Mouse (Mus musculus): ENCODE data around the gene Tmem39a.

- TF ChIP-seq CHD1 (IDR thresholded peaks at IDR 0.05; ENCODE audit: low read depth, low read length), result no peak
- no peak for TF ChIP-seq CTCF (IDR thresholded peaks at IDR 0.05 in 2 of 3, conservative IDR thresholded peaks at IDR 0.05 in 1 of 3; ENCODE audit: control insufficient read depth in 1 of 3, insufficient read depth in 1 of 3, low read depth in 2 of 3, low read length in 3 of 3, poor library complexity in 1 of 3, severe bottlenecking in 1 of 3)
- TF ChIP-seq EP300 (IDR thresholded peaks at IDR 0.05; ENCODE audit: low read depth in 1 of 2, low read length in 2 of 2), result no peak
- no peak for TF ChIP-seq MAFK (IDR thresholded peaks at IDR 0.05; ENCODE audit: borderline replicate concordance, low read depth, low read length)
- TF ChIP-seq POLR2A (IDR thresholded peaks at IDR 0.05; ENCODE audit: control insufficient read depth in 1 of 2, insufficient read depth in 1 of 2, low read depth in 1 of 2, low read length in 2 of 2, poor library complexity in 1 of 2), result no peak
- TF ChIP-seq TBP (IDR thresholded peaks at IDR 0.05; ENCODE audit: low read depth, low read length), result no peak
- no peak for TF ChIP-seq POLR2AphosphoS2 (IDR thresholded peaks at IDR 0.05; ENCODE audit: low read length)
- no peak for TF ChIP-seq RCOR1 (IDR thresholded peaks at IDR 0.05; ENCODE audit: low read depth, low read length)
- TF ChIP-seq GATA1 (IDR thresholded peaks at IDR 0.05; ENCODE audit: low read depth, low read length), result peak; percentile 43; the same call in 1 of the 2 replicates
- no peak for TF ChIP-seq MAZ (IDR thresholded peaks at IDR 0.05; ENCODE audit: low read depth, low read length)
- no peak for TF ChIP-seq UBTF (IDR thresholded peaks at IDR 0.05; ENCODE audit: borderline replicate concordance, insufficient read depth, low read depth, low read length)
These were observed 9.7 kb downstream of the Tmem39a start for GRCm38 (mm10) chr16:38568192-38568591.

All from MEL (cell line).